Mouse (Mus musculus): ENCODE results near the gene Plcxd3.
"Not testable (repeated sequence)": the region's sequence is repeated elsewhere in the genome, so short reads cannot be mapped to it uniquely, and the experiment has no call there.

The Plcxd3 gene

DNA sequence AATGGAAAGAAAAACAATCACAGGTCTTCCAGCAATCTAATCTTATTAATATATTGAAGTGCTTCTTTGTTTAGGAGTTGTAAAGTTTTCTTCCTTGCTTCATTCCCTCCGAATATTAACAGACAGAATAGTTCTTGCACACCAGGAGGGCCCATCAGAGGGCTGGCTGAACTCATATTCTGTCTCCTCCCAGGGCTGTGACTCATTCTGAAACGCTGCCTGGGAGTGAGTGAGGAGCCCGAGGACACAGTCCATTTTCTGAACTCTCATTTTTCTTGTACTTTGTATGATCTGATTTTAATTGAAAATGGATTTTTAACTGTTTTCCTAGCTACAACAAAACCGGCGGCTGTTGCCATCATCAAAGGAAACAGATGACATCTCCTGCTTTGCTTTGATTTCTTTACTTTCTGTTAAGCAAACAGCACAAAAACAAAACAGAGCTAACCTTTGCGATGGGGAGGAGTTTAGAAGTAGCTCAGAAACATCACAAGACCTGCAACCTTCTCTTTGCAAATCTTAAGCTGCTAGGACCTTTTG, 186.2 kb downstream of the Plcxd3 start:
- no peak for DNase-seq

DNA sequence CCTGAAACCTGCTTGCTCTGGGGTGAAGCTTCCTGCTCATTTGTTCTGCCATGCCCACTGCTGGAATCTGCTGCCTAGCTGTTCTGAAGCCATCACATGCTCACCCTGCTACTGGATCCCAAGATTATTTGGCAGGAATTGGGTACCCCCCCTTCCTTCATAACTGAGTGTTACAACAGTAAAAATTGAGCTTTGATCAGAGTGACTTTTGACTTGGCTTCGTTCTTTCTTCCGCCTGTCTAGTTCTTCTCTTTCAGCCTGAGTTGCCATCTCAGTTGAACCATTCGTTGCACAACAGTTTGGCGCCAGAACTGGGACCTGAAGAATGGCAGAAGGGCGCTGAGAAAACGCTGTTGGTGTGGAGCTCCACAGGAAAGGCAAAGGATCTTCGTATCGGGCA, 220.2 kb downstream of the Plcxd3 start:
- DNase-seq = not testable (repeated sequence)

- DNase-seq = not testable (repeated sequence)
Observed at GRCm38 (mm10) chr15:4598661-4599060, 223.4 kb downstream of the Plcxd3 start.

DNA sequence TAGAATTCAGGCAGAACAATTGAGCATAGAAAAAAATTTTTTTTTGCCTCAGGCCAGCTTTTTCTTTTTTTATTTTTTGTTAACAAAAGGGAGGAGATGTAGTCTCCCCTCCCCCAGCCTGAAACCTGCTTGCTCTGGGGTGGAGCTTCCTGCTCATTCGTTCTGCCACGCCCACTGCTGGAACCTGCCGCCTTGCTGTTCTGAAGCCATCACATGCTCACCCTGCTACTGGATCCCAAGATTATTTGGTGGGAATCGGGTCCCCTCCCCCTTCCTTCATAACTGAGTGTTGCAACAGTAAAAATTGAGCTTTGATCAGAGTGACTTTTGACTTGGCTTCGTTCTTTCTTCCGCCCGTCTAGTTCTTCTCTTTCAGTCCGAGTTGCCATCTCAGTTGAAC, 224.0 kb downstream of the Plcxd3 start:
- DNase-seq = not testable (repeated sequence)

DNA sequence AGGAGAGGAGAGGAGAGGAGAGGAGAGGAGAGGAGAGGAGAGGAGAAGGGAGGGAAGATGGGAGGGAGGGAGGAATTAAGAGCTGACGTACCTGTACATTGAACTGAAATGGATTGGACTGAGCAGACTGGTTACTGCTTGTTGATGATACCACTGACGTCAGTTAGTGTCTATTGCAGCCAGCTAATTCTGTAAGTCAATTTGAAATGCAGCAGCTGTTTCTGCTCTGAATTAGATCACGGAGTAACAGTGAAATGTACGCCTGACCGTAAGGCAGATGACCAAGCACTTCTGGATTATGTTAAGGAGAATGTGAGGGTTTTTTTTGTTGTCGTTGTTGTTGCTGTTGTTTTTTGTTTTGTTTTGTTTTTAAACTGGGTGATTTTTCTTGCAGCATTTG, 230.3 kb downstream of the Plcxd3 start:
- DNase-seq = no peak
